Mouse (Mus musculus) spleen, adult 2 months (tissue): ENCODE data around the gene Ifnb1. TPM values are rescaled to one million over a fixed set of nuclear protein-coding genes. Genes with fewer than 3 reads are reported as not detected.

Experiments used
- DNase-seq, 2 experiments: peaks; one replicate each; pipeline versions ENCODE4 v3.0.0 to v3.0.0-alpha.2; 2012 to 2021; ENCODE audit warnings: low spot score in 2 of 2, low read depth in 1 of 2
- H3K27ac ChIP-seq: fragments of 200-500 bp; 2 replicates; pipeline ENCODE4 v1.5.1; 2012; ENCODE audit warnings: low read length, inconsistent platforms; ENCODE audit not compliant: insufficient read depth
- H3K27me3 ChIP-seq: fragments of 200-500 bp; 2 replicates; pipeline ENCODE4 v1.6.1; 2012; ENCODE audit warnings: mild to moderate bottlenecking, moderate library complexity, low read length, inconsistent platforms; ENCODE audit not compliant: control insufficient read depth, insufficient read depth
- H3K36me3 ChIP-seq: fragments of 200-500 bp; 2 replicates; pipeline ENCODE4 v1.6.1; 2012; ENCODE audit warnings: mild to moderate bottlenecking, low read length, inconsistent platforms; ENCODE audit not compliant: control insufficient read depth, insufficient read depth
- H3K4me1 ChIP-seq: fragments of 200-500 bp; 2 replicates; pipeline ENCODE4 v1.6.1; 2011; ENCODE audit warnings: inconsistent platforms; ENCODE audit not compliant: control insufficient read depth, insufficient read depth, insufficient read length
- H3K4me3 ChIP-seq: fragments of 200-500 bp; 2 replicates; pipeline ENCODE4 v1.5.1; 2011; ENCODE audit warnings: mild to moderate bottlenecking, inconsistent platforms; ENCODE audit not compliant: insufficient read depth, insufficient read length; ENCODE audit errors: extremely low read depth
- CTCF ChIP-seq: fragments of 200-500 bp; IDR thresholded peaks from 2 replicates; pipeline ENCODE4 v1.5.1; 2011; ENCODE audit warnings: mild to moderate bottlenecking, inconsistent platforms; ENCODE audit not compliant: insufficient read depth, insufficient read length, insufficient replicate concordance; ENCODE audit errors: extremely low read depth
- POLR2A ChIP-seq: fragments of 200-500 bp; IDR thresholded peaks from 2 replicates; pipeline ENCODE4 v1.6.1; 2011; ENCODE audit warnings: low read depth, low read length, inconsistent platforms
- WGBS: fragments of 180-500 bp; shearing (Covaris S2); methylation state at CpG from one replicate; pipeline ENCODE4 v1.1.7; 2018; 5-methylcytosine and 5-hydroxymethylcytosine counted together
- polyA plus RNA-seq: library from polyadenylated mRNA; depleted of rRNA; stranded (reverse); fragments of >200 nt; gene quantifications from 2 replicates; pipeline ENCODE4 v1.2.3, GENCODE M21; 2012

Gene Ifnb1
- polyA plus RNA-seq, 1 experiment = not detected

- H3K4me1 ChIP-seq = peaks cover 2% of the 10 kb centered on the region; the same call in 1 of the 2 replicates
- H3K4me3 ChIP-seq = no peak overlapping the region
These were observed 8.8 kb downstream of the Ifnb1 start for GRCm38 (mm10) chr4:88513743-88514142.

GRCm38 (mm10) chr4:88503753-88504152 is 18.8 kb downstream of the Ifnb1 start:
- DNase-seq = no peak
- no peaks in the 10 kb centered on the region for H3K27me3 ChIP-seq
- TF ChIP-seq CTCF = no peak
- TF ChIP-seq POLR2A = no peak
- H3K27ac ChIP-seq = no peak overlapping the region
- H3K4me1 ChIP-seq = no peaks in the 10 kb centered on the region
- H3K4me3 ChIP-seq = no peak overlapping the region
- WGBS = 44% methylated on average over 4 of the region's 4 CpGs
- H3K36me3 ChIP-seq = no peaks in the 10 kb centered on the region

More at GRCm38 (mm10) chr4:88513743-88514142, 8.8 kb downstream of the Ifnb1 start:
- DNase-seq = no peak
- 82% methylated on average over 4 of the region's 4 CpGs for WGBS
- Histone ChIP-seq H3K27me3 (no peaks in the 10 kb centered on the region), H3K36me3 (no peaks in the 10 kb centered on the region), H3K27ac (no peak overlapping the region)
- TF ChIP-seq POLR2A (no peak), CTCF (no peak)

GRCm38 (mm10) chr4:88501247-88501646 is 21.3 kb downstream of the Ifnb1 start:
- H3K4me1 ChIP-seq = 0 out of 2 replicates have a peak, but pooled peaks cover 2% of the 10 kb centered on the region
- no peaks in the 10 kb centered on the region for H3K27me3 ChIP-seq
- no peak for DNase-seq
- no peak for TF ChIP-seq CTCF
- TF ChIP-seq POLR2A = no peak
- no peak overlapping the region for H3K27ac ChIP-seq
- no peaks in the 10 kb centered on the region for H3K36me3 ChIP-seq
- no peak overlapping the region for H3K4me3 ChIP-seq
- 87% methylated on average over 3 of the region's 3 CpGs for WGBS

GRCm38 (mm10) chr4:88496321-88497018 is 26.1 kb downstream of the Ifnb1 start:
- Histone ChIP-seq H3K27me3 (no peaks in the 10 kb centered on the region), H3K4me3 (no peak overlapping the region), H3K27ac (no peak overlapping the region), H3K4me1 (0 out of 2 replicates have a peak, but pooled peaks cover 2% of the 10 kb centered on the region), H3K36me3 (no peaks in the 10 kb centered on the region)
- no peak for DNase-seq
- no peak for TF ChIP-seq POLR2A
- TF ChIP-seq CTCF = no peak
- 48% methylated on average over 6 of the region's 6 CpGs for WGBS

GRCm38 (mm10) chr4:88489622-88490021 is 33.0 kb downstream of the Ifnb1 start:
- Histone ChIP-seq H3K27me3 (no peaks in the 10 kb centered on the region), H3K4me3 (no peak overlapping the region), H3K4me1 (no peaks in the 10 kb centered on the region), H3K27ac (no peak overlapping the region), H3K36me3 (no peaks in the 10 kb centered on the region)
- WGBS = 93% methylated on average over 2 of the region's 2 CpGs
- TF ChIP-seq POLR2A (no peak), CTCF (no peak)
- DNase-seq = no peak

- no peaks in the 10 kb centered on the region for H3K4me1 ChIP-seq
- no peaks in the 10 kb centered on the region for H3K36me3 ChIP-seq
- H3K4me3 ChIP-seq = no peak overlapping the region
- no peak for TF ChIP-seq POLR2A
- no peak for TF ChIP-seq CTCF
- DNase-seq = no peak
- H3K27ac ChIP-seq = no peak overlapping the region
- no peaks in the 10 kb centered on the region for H3K27me3 ChIP-seq
- 89% methylated on average over 3 of the region's 3 CpGs for WGBS
These were observed 34.5 kb downstream of the Ifnb1 start for GRCm38 (mm10) chr4:88488107-88488506.

- no peaks in the 10 kb centered on the region for H3K36me3 ChIP-seq
- no peak overlapping the region for H3K27ac ChIP-seq
- 30% methylated on average over 6 of the region's 6 CpGs for WGBS
- no peaks in the 10 kb centered on the region for H3K4me1 ChIP-seq
- TF ChIP-seq CTCF = no peak
- TF ChIP-seq POLR2A = no peak
- DNase-seq = no peak
- no peak overlapping the region for H3K4me3 ChIP-seq
- no peaks in the 10 kb centered on the region for H3K27me3 ChIP-seq
These were observed 42.4 kb downstream of the Ifnb1 start for GRCm38 (mm10) chr4:88480130-88480529.
